Mouse (Mus musculus): ENCODE measurements around the gene Mrpl19.

Mrpl19 gene

DNA sequence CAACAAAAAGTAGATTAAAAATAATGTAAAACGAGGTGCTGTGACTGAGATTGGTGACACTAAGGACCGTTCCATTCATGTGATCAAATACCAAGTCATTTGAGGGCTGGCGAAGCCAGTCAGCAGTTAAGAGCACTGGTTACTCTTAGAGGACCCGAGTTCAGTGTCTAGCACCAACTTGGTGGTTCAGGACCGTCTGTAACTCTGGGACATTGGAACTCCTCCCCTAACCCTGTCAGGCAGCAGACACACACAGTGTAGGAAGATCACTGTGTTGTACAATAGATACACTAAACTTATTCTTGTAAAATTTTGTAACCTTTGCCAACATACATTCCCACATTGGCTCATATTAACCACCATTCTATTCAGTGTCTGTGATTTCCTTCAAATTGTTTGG lies 41.5 kb downstream of the Mrpl19 start:
- DNase-seq, result peak; percentile 27

GRCm38 (mm10) chr6:81923523-81924142 lies 42.1 kb downstream of the Mrpl19 start, which contains the start of gene Gcfc2:
Gcfc2 (plus strand) TSS chr6:81923669.
- peak; percentile 94 for DNase-seq

DNA sequence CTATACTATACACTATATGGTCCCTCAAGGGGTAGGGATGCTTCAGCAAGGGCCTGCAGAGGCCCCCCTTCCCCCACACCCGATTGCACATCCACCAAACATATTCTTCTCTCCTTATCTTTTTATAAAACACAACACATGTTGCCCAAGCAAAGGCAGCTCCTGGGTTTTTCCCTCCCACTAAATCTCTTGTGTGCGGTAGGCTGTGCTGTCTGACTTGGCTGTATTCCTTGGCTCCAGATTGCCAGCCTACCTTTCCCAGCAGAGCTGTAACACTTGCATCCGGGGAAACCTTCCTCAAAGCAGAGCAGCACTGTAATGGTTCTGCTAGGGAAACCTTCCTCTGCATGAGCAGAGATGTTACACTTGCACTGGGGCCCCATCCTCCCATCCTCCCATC lies 53.6 kb downstream of the Mrpl19 start:
- DNase-seq, result no peak

DNA sequence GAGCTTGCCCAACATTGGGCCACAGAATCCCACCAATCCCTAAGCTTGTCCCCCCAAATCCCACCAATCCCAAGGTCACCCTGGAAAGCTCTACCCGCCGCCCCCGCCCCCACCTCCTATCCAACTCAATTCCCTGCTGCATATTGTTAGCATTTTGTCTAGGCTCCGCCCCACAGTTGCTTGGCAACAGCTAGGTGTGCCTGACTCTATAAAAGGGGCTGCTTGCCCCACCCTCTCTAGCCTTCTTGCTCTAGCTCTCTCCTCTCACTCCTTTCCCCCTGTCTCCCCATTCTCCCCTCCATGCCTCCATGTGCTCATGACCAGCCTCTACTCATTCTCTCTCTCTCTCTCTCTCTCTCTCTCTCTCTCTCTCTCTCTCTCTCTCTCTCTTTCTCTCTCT lies 54.0 kb downstream of the Mrpl19 start:
- no peak for DNase-seq

DNA sequence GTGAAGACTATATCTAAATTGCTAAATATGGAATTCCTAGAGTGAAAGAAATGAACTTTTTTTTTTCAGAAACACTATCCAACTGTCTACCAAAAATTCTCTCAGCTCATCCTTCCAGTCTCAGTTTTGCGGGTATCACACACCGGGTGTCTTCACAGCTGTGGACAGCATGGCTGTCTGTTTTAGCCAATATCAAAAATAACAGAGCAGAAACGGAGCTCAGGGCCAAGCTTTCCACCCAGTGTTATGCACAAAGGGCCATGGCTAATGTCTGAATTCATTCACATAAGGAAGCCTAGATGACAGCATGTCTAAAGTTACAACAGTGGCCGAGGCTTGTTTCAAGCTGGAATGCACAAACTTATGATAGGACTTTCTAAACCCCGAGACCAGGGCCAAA lies 54.5 kb downstream of the Mrpl19 start:
- no peak for DNase-seq

DNA sequence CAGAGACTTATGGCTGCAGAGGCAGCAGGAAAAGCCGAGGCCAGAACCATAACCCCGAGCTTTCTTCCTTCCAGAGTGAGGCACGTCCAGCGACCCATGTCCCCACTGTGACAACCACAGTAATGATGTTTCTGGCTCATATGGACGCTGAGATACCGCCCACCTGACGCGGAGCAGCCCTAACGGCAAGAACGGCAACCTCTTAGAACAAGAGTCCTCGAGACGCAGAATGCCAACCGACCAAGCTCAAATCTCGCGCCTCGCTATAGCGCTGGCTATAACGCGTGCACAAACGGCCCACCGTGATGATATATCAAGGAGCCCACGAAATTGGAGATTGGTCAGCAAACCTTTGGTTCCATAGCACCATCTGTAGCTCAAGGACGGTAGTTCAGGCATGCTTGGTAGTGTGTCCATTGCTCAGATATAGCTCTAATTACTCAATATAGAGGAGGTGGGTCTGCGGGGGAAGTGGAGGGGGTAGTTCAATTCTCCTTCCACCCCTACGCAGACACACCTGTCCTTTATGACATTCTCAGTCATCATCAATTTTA lies 55.4 kb downstream of the Mrpl19 start:
- DNase-seq, result no peak
